Mouse (Mus musculus) midbrain, postnatal 0 days (tissue): ENCODE measurements around the gene Ccdc34. TPM values are rescaled to one million over a fixed set of nuclear protein-coding genes. Genes with fewer than 3 reads are reported as not detected.

Experiments used
- ATAC-seq: fragments of 200-750 bp; cut with Nextera tagmentation; 2 replicates; pipeline ENCODE4 v1.8.0; 2017; ENCODE audit warnings: moderate number of reproducible peaks, mild to moderate bottlenecking, moderate TSS enrichment, moderate library complexity; ENCODE audit not compliant: low FRiP score
- DNase-seq: peaks from one replicate; pipeline ENCODE4 v3.0.0-alpha.2; 2015; ENCODE audit warnings: low spot score
- H3K27ac ChIP-seq: fragments of 300-500 bp; sonication (generic); 2 replicates; pipeline ENCODE4 v1.5.1; 2014; ENCODE audit warnings: low read depth, mild to moderate bottlenecking, low read length, mixed read lengths
- H3K27me3 ChIP-seq: fragments of 300-500 bp; sonication (generic); 2 replicates; pipeline ENCODE4 v1.6.1; 2014; ENCODE audit warnings: low read length, control low read depth, mixed read lengths; ENCODE audit not compliant: insufficient read depth
- H3K36me3 ChIP-seq: fragments of 300-500 bp; sonication (generic); 2 replicates; pipeline ENCODE4 v1.6.1; 2014; ENCODE audit warnings: low read length, control low read depth, mixed read lengths; ENCODE audit not compliant: insufficient read depth
- H3K4me1 ChIP-seq: fragments of 300-500 bp; sonication (generic); 2 replicates; pipeline ENCODE4 v1.6.1; 2014; ENCODE audit warnings: mild to moderate bottlenecking, control low read depth, antibody characterized with exemption, low read length, mixed read lengths; ENCODE audit not compliant: insufficient read depth
- H3K4me2 ChIP-seq: fragments of 300-500 bp; sonication (generic); 2 replicates; pipeline ENCODE4 v1.6.1; 2014; ENCODE audit warnings: low read depth, mild to moderate bottlenecking, low read length, mixed read lengths; ENCODE audit not compliant: poor library complexity, severe bottlenecking
- H3K4me3 ChIP-seq: fragments of 300-500 bp; sonication (generic); 2 replicates; pipeline ENCODE4 v1.5.1; 2014; ENCODE audit warnings: low read depth, mild to moderate bottlenecking, low read length, moderate library complexity
- H3K9ac ChIP-seq: fragments of 300-500 bp; sonication (generic); replicated peaks from 2 replicates; pipeline ENCODE4 v1.6.1; 2014; ENCODE audit warnings: mild to moderate bottlenecking, low read length, moderate library complexity, mixed read lengths; ENCODE audit not compliant: poor library complexity, severe bottlenecking
- H3K9me3 ChIP-seq: fragments of 300-500 bp; sonication (generic); 2 replicates; pipeline ENCODE4 v1.6.1; 2016; ENCODE audit warnings: low read length, control low read depth
- CTCF ChIP-seq: IDR thresholded peaks from 2 replicates; pipeline ENCODE4 v1.5.1; 2016; ENCODE audit warnings: antibody characterized with exemption, mild to moderate bottlenecking
- WGBS: fragments of 180-500 bp; shearing (Covaris S2); extraction: QIAGEN DNeasy Blood & Tissue Kit; methylation state at CpG from one replicate; pipeline ENCODE4 v1.1.7; 2014; 5-methylcytosine and 5-hydroxymethylcytosine counted together
- polyA plus RNA-seq: library from polyadenylated mRNA; unstranded; fragments of >200 nt; fragmentation: Nextera tagmentation; extraction: Ambion mirVana; gene quantifications from 2 replicates; pipeline ENCODE4 v1.2.1, GENCODE M21; 2015
- total RNA-seq: library from RNA; depleted of rRNA; stranded (reverse); fragments of >200 nt; gene quantifications from 2 replicates; pipeline ENCODE4 v1.2.3, GENCODE M21; 2014

Gene Ccdc34
- total and polyA plus RNA-seq, 2 experiments from 2014 or later = 19.8 to 28.9 TPM

GRCm38 (mm10) chr2:110181666-110182065 is 164.0 kb downstream of the Ccdc34 start:
- H3K4me3 ChIP-seq = no peak overlapping the region
- no peaks in the 10 kb centered on the region for H3K4me1 ChIP-seq
- no peak for ATAC-seq
- no peak overlapping the region for H3K9ac ChIP-seq
- H3K9me3 ChIP-seq = no peaks in the 10 kb centered on the region
- no peaks in the 10 kb centered on the region for H3K27me3 ChIP-seq
- 69% methylated on average over 6 of the region's 6 CpGs for WGBS
- H3K27ac ChIP-seq = no peak overlapping the region
- no peak overlapping the region for H3K4me2 ChIP-seq
- H3K36me3 ChIP-seq = no peaks in the 10 kb centered on the region
- no peak for TF ChIP-seq CTCF
- DNase-seq = no peak

- no peaks in the 10 kb centered on the region for H3K36me3 ChIP-seq
- no peaks in the 10 kb centered on the region for H3K9me3 ChIP-seq
- no peak overlapping the region for H3K4me2 ChIP-seq
- ATAC-seq (no peak), DNase-seq (peak; percentile 72)
- TF ChIP-seq CTCF = no peak
- H3K27ac ChIP-seq = no peak overlapping the region
- no peak overlapping the region for H3K4me3 ChIP-seq
- H3K9ac ChIP-seq = no peak overlapping the region
- WGBS = 40% methylated on average over 6 of the region's 6 CpGs
- no peaks in the 10 kb centered on the region for H3K4me1 ChIP-seq
- no peaks in the 10 kb centered on the region for H3K27me3 ChIP-seq
These were observed 164.6 kb downstream of the Ccdc34 start for GRCm38 (mm10) chr2:110182248-110182647.

DNA sequence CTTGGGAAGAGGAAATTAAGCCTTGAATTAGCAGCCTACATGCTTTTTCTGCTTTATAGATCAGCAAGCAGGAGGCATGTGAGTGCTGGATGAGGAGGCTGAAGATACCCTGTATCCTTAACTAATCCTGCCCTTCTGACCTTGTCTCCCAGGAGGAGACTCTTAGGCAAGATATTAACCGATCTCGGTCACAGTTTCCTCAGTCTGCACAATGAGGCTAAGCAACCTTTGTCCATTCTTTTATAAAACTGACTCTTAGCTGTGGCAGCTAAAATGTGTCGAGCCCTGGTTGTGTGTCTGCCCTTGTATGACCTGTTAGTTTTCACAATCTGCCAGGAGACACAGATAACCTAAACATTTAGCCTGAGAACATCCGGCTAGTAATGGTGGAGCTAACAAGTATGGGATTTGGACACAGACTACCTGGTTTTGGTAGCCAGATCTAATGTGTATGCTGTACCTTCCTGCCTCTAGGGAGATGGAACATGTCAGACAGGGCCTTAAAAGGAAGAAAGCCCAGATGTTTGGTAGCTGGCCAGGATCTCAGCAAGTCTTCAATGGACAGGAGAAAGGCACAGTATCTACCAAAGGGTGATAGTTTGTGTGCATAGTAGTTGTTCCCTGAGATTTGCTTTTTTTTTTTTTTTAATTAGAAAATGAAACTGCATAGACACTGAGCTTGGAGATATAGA is 165.3 kb downstream of the Ccdc34 start:
- TF ChIP-seq CTCF = no peak
- Histone ChIP-seq H3K4me2 (no peak overlapping the region), H3K4me3 (no peak overlapping the region), H3K9ac (no peak overlapping the region), H3K36me3 (no peaks in the 10 kb centered on the region), H3K9me3 (no peaks in the 10 kb centered on the region), H3K27ac (no peak overlapping the region), H3K27me3 (no peaks in the 10 kb centered on the region), H3K4me1 (no peaks in the 10 kb centered on the region)
- ATAC-seq = no peak
- no peak for DNase-seq
- WGBS = 40% methylated on average over 4 of the region's 4 CpGs

GRCm38 (mm10) chr2:110184071-110184470 is 166.5 kb downstream of the Ccdc34 start:
- Histone ChIP-seq H3K36me3 (no peaks in the 10 kb centered on the region), H3K9ac (no peak overlapping the region), H3K9me3 (no peaks in the 10 kb centered on the region), H3K4me2 (no peak overlapping the region), H3K4me3 (no peak overlapping the region), H3K4me1 (no peaks in the 10 kb centered on the region), H3K27me3 (no peaks in the 10 kb centered on the region), H3K27ac (no peak overlapping the region)
- ATAC-seq = no peak
- TF ChIP-seq CTCF = no peak
- WGBS = 83% methylated on average over 1 of the region's 1 CpGs
- no peak for DNase-seq

DNA sequence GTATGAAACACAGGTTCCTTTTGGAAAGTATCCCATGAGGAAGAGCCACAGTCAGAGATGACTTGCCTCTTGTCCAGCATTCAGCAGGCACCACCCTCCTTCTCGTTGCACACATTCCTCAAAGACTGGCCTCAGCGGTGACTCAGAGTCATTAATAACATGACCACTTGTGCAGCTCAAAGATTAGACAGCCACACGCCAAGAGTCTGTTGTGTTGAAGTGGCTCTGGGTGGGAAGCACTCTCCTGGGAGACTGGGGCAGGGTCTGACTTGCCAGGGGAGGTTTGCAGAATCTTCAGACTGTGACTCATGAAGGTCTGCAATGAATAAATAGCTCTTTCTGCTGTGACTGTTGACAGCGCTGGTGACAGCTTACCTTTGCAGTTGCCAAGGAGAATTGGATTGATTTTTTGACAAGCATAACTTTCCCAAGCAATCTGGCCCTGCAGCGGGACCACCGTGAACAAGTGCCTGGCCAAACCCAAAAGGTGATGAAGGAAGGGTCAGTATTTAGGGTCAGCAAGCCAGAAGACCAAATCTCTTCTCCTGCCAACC is 168.9 kb downstream of the Ccdc34 start:
- H3K4me3 ChIP-seq = no peak overlapping the region
- WGBS = 58% methylated on average over 6 of the region's 6 CpGs
- no peaks in the 10 kb centered on the region for H3K27me3 ChIP-seq
- no peak overlapping the region for H3K4me2 ChIP-seq
- no peaks in the 10 kb centered on the region for H3K9me3 ChIP-seq
- no peaks in the 10 kb centered on the region for H3K36me3 ChIP-seq
- H3K4me1 ChIP-seq = no peaks in the 10 kb centered on the region
- ATAC-seq = no peak
- no peak overlapping the region for H3K9ac ChIP-seq
- TF ChIP-seq CTCF = no peak
- no peak for DNase-seq
- H3K27ac ChIP-seq = no peak overlapping the region

DNA sequence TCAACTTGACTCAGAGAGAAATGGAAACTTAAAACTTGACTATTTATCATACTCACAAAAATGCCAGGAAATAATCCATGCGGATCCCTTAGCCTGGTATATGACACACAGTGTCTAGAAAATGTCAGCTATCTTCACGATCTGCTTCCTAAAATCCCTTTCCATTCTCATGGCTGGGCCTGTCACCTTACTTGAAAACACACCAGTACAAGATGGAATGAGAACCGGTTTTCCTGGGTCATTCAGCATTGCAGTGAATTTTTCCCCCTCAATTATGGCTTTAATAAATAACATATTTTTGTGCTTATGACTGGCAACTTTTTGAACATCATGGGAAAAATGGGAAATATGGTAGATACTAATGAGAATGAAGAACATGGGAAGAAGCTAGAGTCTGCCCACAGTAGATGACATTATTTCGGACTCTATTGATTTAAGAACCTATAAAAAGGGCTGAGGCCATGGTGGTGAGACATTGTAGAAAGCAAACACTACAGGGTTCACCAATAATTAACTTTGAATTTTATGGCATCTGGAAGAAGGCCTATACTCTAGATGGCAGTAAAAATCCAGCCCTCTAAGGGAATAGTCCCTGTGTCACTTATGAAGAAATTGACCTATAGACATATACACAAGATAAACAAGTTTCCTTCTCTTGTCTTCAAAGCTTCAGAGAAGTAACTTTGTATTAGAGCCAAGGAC is 171.2 kb downstream of the Ccdc34 start:
- 91% methylated on average over 4 of the region's 4 CpGs for WGBS
- H3K27ac ChIP-seq = no peak overlapping the region
- TF ChIP-seq CTCF = no peak
- H3K9ac ChIP-seq = no peak overlapping the region
- DNase-seq = no peak
- H3K4me3 ChIP-seq = no peak overlapping the region
- no peaks in the 10 kb centered on the region for H3K27me3 ChIP-seq
- H3K36me3 ChIP-seq = no peaks in the 10 kb centered on the region
- H3K4me2 ChIP-seq = no peak overlapping the region
- H3K9me3 ChIP-seq = no peaks in the 10 kb centered on the region
- no peak for ATAC-seq
- H3K4me1 ChIP-seq = no peaks in the 10 kb centered on the region
